Mouse (Mus musculus): ENCODE measurements around the gene Hs3st6.
"Not testable (repeated sequence)": the region's sequence is repeated elsewhere in the genome, so short reads cannot be mapped to it uniquely, and the experiment has no call there.

Gene Hs3st6

DNA sequence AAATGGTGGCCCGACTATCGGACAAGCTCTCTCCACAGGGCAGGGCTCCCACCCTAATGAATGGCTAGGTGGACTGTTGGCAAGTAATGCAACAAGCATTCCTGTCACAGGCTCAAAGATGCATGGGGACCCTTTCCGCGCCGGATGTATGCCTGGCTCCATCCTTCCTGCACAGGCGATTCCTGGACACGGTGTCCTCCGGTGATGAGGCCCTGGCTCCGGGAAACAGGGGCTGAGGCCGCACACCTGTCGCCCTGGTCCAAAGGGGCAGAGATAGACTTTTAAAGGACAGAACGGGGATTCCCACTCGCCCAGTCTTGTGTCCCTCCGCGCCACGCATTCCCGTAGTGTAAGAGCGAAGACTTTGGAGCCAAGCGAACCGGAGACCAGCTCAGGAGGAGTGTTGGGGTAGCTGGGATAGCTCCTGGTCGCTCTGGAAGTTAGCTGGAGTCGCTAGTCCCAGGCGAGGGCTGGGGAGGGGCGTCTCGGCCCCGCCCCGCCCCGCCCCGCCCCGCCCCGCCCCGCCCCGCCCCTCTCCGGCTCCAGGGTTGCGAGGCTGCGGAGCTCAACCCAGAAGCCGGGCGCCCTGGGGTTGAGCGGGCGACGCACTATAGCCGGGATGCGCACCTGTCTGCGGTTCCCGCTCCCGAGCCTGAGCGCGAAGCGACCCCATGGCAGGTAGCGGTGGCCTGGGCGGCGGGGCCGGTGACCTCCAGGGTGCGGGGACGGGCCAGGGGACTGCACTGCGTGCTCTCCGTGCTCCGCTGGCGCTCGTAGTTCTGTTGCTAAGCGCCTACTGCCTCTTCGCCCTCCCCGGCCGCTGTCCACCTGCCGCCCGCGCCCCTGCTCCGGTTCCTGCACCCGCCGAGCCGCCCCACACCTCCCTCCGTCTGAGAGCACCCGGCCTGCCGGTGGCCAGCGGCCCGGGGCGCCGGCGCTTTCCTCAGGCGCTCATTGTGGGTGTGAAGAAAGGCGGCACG is at the start of gene Hs3st6:
Gene Hs3st6 (plus strand): TSS at position 574 of the 980 bp plus-strand sequence.
- DNase-seq (ENCODE audit: low spot score in 2 of 2) = no peak

DNA sequence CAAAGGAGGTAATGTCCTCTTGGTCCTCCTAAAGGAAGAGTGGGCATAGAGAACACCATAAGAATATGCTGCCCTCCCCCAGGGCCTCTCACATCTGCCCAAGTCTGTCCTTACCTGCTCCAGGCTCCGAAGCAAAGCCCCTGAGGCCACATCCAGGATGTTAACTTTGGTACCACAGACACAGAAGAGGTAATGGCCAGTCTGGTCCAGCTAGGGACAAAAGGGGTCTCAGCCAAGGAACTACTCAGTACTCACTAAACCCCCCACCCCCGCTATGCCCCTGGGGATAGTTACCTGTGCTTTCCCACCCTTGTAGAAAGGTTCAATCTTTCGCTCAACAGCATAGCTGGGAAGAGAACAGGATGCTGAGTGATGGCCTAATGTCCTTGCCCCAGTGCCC is 47.0 kb upstream of the Hs3st6 start:
- no peak for DNase-seq (ENCODE audit: low spot score in 2 of 2)

- DNase-seq (ENCODE audit: low spot score in 2 of 2) = peak; percentile 95 to 96
Measured at GRCm38 (mm10) chr17:24706982-24707800, 45.6 kb upstream of the Hs3st6 start, which contains the start of gene Tbl3. Gene Tbl3 (minus strand): TSS chr17:24707660.

- no peak for DNase-seq (ENCODE audit: low spot score in 2 of 2)
Measured at GRCm38 (mm10) chr17:24707801-24708425, 44.9 kb upstream of the Hs3st6 start.

DNA sequence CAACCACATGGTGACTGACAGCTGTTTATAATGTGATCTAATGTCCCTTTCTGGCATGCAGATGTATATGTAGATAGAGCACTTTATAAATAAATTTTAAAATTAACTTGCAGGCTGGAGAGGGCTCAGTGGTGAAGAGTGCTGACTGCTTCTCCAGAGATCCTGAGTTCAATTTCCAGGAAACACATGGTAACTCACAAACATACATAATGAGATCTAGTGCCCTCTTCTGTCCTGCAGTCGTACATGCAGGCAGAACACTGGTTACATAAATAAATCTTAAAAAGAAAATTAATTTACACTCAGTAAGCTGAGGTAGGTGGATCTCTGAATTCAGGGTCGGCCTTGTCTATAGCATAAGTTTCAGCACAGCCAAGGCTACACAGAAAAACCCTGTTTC is 44.1 kb upstream of the Hs3st6 start:
- DNase-seq (ENCODE audit: low spot score in 2 of 2) = no peak

- no peak for DNase-seq (ENCODE audit: low spot score in 2 of 2)
Measured at GRCm38 (mm10) chr17:24715556-24715955, 37.2 kb upstream of the Hs3st6 start.

- no peak for DNase-seq (ENCODE audit: low spot score in 2 of 2)
Measured at GRCm38 (mm10) chr17:24716166-24716682, 36.6 kb upstream of the Hs3st6 start.

DNA sequence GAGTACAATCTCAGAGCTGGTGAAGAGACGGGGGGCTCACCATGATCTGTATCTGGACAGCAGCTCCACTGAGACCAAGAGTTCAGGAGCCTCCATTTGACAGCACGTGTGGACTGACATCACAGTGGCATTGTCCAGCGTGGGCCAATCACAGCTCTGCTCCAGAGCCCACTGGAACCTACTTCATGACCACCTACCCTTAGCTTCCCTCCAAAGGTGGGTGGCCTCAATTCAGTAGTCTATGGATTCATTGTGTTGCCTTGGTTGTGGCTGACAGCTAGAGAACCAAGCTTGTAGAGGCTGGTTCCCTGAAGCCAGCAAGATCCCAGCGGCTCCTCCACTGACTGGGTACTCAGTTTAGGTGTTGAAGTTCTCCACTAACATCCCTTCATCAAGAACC is 34.8 kb upstream of the Hs3st6 start, which contains the start of the genes Rnf151 and Rps2:
Gene Rnf151 (minus strand): TSS at position 121 of the 400 bp plus-strand sequence.
Gene Rps2 (plus strand): TSS at position 174 of the 400 bp plus-strand sequence.
- DNase-seq (ENCODE audit: low spot score in 2 of 2) = no peak

DNA sequence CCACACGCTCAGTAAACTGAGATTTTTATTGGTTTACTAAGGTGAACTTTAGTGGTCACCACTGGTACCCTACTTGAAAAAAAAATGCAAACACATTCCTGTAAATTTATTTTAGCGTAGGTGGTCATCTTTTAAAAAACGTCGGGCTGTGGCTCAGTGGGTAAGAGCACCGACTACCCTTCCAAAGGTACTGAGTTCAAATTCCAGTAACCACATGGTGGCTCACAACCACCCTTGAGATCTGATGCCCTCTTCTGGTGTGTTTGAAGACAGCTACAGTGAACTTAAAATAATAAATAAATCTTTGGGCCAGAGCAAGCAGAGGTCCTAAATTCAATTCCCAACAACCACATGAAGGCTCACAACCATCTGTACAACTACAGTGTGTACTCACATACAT is 33.9 kb upstream of the Hs3st6 start:
- DNase-seq (ENCODE audit: low spot score in 2 of 2) = not testable (repeated sequence)

GRCm38 (mm10) chr17:24719494-24720222 is 33.1 kb upstream of the Hs3st6 start:
- peak; percentile 91 to 98 for DNase-seq (ENCODE audit: low spot score in 2 of 2)

GRCm38 (mm10) chr17:24720616-24721015 is 32.2 kb upstream of the Hs3st6 start:
- DNase-seq (ENCODE audit: low spot score in 2 of 2) = not testable (repeated sequence)

DNA sequence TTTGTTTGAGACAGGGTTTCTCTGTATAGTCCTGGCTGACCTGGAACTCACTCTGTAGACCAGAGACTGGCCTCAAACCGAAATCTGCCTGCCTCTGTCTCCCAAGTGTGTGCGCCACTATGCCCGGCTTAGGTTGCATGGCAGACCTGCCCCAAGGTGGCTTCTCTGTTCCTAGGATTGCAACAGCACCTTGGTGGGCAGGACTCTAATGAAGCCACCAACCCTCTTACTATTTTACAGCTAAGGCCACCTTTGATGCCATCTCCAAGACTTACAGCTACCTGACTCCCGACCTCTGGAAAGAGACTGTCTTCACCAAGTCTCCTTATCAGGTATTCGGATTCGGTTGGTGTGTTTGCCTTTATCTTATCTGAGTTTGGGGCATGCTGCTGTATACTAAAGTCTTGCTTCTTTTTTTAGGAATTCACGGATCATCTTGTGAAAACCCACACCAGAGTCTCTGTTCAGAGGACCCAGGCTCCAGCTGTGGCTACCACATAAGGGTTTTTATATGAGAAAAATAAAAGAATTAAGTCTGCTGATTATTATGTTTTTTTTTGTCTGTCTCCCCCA is 31.3 kb upstream of the Hs3st6 start:
- DNase-seq (ENCODE audit: low spot score in 2 of 2) = not testable (repeated sequence)

DNA sequence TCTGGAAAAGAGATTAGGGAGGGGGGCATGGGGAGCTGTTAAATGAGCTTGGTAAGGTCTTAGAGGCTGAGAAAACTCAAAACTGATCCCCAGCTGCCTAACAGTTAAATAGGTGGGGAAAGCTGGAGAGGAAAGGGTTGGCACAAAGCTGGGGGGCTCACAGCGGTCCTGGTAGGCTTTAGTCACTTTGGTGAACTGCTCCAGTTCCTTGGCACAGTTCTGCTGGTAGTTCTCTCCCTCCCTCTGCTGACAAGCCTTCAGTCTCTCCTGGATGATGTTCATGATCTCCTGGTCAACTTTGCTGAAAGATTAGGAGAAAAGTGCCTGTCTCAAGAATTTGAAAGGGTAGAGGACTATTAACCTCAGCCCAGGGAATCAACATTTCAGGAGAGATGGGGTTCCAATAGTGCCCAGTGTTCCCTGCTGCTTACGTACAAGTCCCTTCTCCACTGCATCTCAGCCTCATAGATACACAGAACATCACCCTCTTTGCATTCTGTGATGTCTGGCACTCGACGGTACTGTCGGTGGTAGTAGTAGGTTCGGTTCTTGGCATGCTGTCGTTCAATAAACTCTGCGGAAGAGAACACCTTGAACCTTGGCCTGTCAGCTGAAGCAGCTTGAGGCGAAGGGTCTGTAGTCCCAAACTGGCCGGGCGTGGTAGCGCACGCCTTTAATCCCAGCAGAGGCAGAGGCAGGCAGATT is 30.4 kb upstream of the Hs3st6 start:
- DNase-seq (ENCODE audit: low spot score in 2 of 2) = no peak

DNA sequence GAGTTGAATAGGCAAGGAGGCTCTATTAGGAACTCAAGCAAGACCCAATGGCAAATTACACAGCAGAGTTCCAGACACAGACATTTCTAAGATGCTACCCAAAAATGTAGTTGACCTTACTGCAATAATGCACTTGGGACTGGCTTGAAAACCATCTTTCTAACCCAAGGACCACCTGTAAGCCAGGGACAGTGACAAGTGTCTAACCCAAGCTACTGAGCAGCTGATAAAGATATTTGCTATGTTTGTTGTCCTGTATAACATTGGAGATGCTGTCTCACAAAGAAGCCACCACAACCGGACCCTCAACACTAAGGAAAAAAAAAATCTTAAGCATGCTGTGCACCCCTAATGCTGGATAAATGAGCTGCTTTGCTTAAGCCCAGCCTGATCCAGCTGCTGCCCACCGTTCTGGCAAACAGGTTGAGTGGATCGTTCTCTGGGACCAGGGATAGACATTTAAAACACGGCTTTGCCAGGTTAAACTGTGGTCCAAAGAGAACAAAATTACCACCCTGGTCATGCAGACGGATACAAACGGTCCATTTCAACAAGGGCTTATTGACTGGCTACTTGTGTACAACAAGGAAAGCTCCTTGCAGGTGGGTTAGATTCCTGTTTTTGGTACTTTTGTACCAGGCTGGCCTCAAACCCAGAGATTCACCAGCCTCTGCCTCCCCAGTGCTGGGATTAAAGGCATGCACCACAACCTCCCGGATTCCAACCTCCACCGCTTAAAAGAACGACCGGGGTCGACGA is 29.5 kb upstream of the Hs3st6 start:
- DNase-seq (ENCODE audit: low spot score in 2 of 2) = no peak

GRCm38 (mm10) chr17:24723881-24724180 is 29.0 kb upstream of the Hs3st6 start:
- no peak for DNase-seq (ENCODE audit: low spot score in 2 of 2)

DNA sequence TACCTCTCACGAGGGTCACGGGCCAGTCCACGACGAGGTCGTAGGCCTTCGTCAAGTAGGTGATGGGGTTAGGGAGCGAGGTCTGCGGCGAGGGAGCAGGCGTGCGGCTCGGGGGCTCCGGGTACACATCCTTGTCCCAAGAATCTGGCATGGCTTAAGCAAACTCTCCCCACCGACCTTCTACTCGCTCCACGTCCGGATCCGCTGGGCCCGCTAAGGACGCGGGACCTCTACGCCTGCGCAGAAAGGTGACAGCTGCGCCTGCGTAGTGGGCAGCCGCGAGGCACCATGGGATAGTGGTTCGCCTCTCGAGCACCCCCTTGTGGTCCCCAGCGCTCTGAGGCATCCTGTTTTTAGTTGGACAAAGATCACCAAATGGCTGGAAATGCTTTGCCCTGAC is 28.6 kb upstream of the Hs3st6 start, which contains the start of gene Ndufb10:
Gene Ndufb10 (minus strand): TSS at position 295 of the 400 bp plus-strand sequence.
- DNase-seq (ENCODE audit: low spot score in 2 of 2) = peak; percentile 98

DNA sequence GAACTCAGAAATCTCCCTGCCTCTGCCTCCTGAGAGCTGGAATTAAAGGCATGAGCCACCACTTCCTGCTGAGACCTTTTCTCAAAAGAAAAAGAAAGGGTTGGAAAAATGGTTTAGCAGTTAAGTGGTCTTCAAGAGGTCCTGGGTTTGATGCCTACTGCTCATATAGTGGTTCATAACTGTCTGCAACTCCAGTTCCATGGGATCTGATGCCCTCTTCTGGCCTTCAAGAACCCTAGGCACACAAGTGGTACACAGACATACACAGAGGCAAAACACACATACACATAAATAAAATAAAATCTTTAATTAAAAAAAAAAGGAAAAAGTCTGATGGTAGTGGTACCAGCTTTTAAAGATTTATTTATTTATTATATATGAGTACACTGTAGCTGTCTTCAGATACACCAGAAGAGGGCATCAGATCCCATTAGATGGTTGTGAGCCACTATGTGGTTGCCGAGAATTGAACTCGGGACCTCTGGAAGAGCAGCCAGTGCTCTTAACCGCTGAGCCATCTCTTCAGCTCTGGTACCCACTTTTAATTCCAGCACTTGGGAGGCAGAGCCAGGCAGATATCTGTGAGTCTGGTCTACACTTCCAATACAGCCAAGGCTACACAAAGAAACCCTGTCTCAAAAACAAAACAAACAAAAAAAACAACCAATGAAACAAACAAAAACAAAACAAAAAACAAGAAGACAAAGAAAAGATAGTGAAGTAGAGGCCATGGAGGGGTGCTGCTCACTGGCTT is 27.0 kb upstream of the Hs3st6 start:
- DNase-seq (ENCODE audit: low spot score in 2 of 2) = no peak

DNA sequence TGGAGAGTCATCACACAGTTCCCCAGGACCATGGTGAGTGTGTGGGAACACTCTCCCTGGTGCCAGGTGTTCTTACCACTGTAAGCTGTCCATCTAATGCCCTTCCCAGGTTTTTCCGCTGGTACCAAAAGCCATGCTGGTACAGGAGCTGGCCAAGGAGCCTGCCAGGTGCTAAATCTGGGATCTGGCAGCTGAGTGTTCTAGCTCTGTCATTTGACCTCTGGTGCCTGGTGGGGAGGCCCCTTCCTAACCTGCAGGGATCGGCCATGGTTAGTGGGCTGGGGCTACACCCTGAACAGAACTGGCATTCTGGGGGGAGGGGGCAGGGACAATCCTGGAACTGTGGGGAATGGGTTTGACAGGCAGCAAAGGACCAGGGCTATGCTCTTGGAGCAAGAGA is 25.2 kb upstream of the Hs3st6 start, which contains the start of gene Rpl3l:
Gene Rpl3l (plus strand): TSS at position 203 of the 400 bp plus-strand sequence.
- DNase-seq (ENCODE audit: low spot score in 2 of 2) = no peak

All from cerebellum, postnatal 4 days (tissue).